In the genomic region with DNA sequence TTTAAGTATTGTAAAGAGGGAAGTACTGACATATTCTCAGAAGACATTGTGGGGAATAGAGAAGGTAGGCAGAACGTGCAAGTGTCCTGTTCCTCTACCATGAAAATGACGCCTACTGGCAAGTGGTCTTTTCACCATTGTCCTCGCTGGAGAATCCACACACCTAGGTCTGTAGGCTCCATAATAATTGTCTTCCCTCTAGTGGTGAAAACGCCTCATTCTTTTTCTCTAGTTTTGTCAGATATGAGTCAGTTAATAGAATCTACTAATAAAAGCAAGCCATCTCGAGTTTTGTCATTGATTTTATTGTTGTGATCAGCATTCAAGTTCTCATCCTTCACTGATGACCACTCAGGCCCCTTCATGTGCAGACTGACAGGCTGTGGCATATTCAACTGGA, we compare ENCODE assay signal across 22 mouse cellular contexts. TPM values are rescaled to one million over a fixed set of nuclear protein-coding genes. Genes with fewer than 3 reads are reported as not detected.
A peak's percentile ranks its signal among the peaks of the same experiment; 100 is the strongest.
DNase-seq lines count a peak whose midpoint lies in the region; ATAC-seq and TF ChIP-seq lines count a peak whose summit lies in the region.
"Had no signal": no experiment of that assay in that cellular context is flagged by ENCODE, and none has a peak within 500 bp of the region (broad histone marks: within the 10 kb centered on the region; RNA-seq: fewer than 3 reads in every experiment).

No protein-coding gene starts in this region.

- H3K27ac ChIP-seq in kidney, postnatal 0 days, result no peak overlapping the region
- H3K27ac ChIP-seq in CH12.LX (ENCODE audit: insufficient read depth, low read depth), result no peak overlapping the region
- H3K27ac ChIP-seq: hindbrain, embryonic 13.5 days; limb, embryonic 15.5 days; neural tube, embryonic 12.5 days had no signal

- no peak overlapping the region for H3K9ac ChIP-seq in kidney, postnatal 0 days (ENCODE audit: low read depth, low read length)
- no peak overlapping the region; the same call in 1 of the 2 replicates for H3K9ac ChIP-seq in CH12.LX (ENCODE audit: insufficient read depth, low read depth)
- H3K9ac ChIP-seq: hindbrain, embryonic 13.5 days; limb, embryonic 15.5 days; neural tube, embryonic 12.5 days had no signal

- in situ Hi-C loops in CH12.LX (cut with MboI; ENCODE audit: low pct_ligation_motif_present, low pct_unique_long_range_greater_than_20kb, low sequenced_read_pairs), result loop anchor here (5.0 kb wide), 1 partner anchor 162 kb away; the partner anchor contains the start of gene Olfr243

- no peak overlapping the region for H3K4me2 ChIP-seq in kidney, postnatal 0 days (ENCODE audit: low read length)
- H3K4me2 ChIP-seq in CH12.LX (ENCODE audit: insufficient read depth, low read depth, poor library complexity, severe bottlenecking), result peak overlapping the region; percentile 45; the same call in 1 of the 2 replicates
- H3K4me2 ChIP-seq: hindbrain, embryonic 13.5 days; limb, embryonic 15.5 days; neural tube, embryonic 12.5 days had no signal

- no peaks in the 10 kb centered on the region for H3K79me2 ChIP-seq in CH12.LX (replicated peaks; ENCODE audit: control insufficient read depth, extremely low read depth, insufficient read depth, poor library complexity, severe bottlenecking)

- H3K27me3 ChIP-seq in kidney, postnatal 0 days (ENCODE audit: insufficient read depth, low read length), result no peaks in the 10 kb centered on the region
- H3K27me3 ChIP-seq in CH12.LX (replicated peaks), result no peaks in the 10 kb centered on the region
- H3K27me3 ChIP-seq: hindbrain, embryonic 13.5 days; limb, embryonic 15.5 days; neural tube, embryonic 12.5 days had no signal

- dilution Hi-C loops in CH12.LX (cut with MboI; ENCODE audit: extremely low pct_ligation_motif_present, extremely low pct_unique_long_range_greater_than_20kb, low sequenced_read_pairs), result no loop called here

- peak; percentile 30 for TF ChIP-seq CTCF in kidney, postnatal 0 days (IDR thresholded peaks at IDR 0.05; ENCODE audit: low read depth)
- peak; percentile 35 to 59; a peak in 3 of 4 replicates for TF ChIP-seq CTCF in CH12.LX (conservative IDR thresholded peaks at IDR 0.05 in 1 of 2, IDR thresholded peaks at IDR 0.05 in 1 of 2; ENCODE audit: low read depth in 2 of 2, low read length in 2 of 2)

- WGBS in kidney, postnatal 0 days, result 43% methylated on average over 5 of the region's 5 CpGs

- no peak for TF ChIP-seq EP300 in CH12.LX (IDR thresholded peaks at IDR 0.05; ENCODE audit: low read length)

- H3K9me3 ChIP-seq in kidney, postnatal 0 days (replicated peaks; ENCODE audit: low read length), result no peaks in the 10 kb centered on the region
- no peaks in the 10 kb centered on the region for H3K9me3 ChIP-seq in CH12.LX (replicated peaks; ENCODE audit: low read length)
- H3K9me3 ChIP-seq: hindbrain, embryonic 13.5 days; limb, embryonic 15.5 days; neural tube, embryonic 12.5 days had no signal

- ATAC-seq in kidney, postnatal 0 days (replicated peaks; ENCODE audit: low FRiP score, low read depth), result no peak
- ATAC-seq in hematopoietic stem cell, adult 5-6 weeks (replicated peaks in 1 of 2; ENCODE audit: insufficient read depth in 1 of 2, low FRiP score in 2 of 2, low TSS enrichment in 1 of 2, low read depth in 1 of 2, poor library complexity in 2 of 2, severe bottlenecking in 2 of 2), result peak; percentile 24 to 57; a peak in 2 of 4 replicates
- peak; percentile 31; the same call in 1 of the 2 replicates for ATAC-seq in megakaryocyte, adult 5-6 weeks (ENCODE audit: poor library complexity, severe bottlenecking)

- peak; percentile 42 for TF ChIP-seq RAD21 in CH12.LX (IDR thresholded peaks at IDR 0.05; ENCODE audit: low read depth, low read length)

- no peaks in the 10 kb centered on the region for H3K36me3 ChIP-seq in kidney, postnatal 0 days (ENCODE audit: insufficient read depth, low read length)
- no peaks in the 10 kb centered on the region for H3K36me3 ChIP-seq in CH12.LX (replicated peaks in 1 of 2; ENCODE audit: control insufficient read depth in 1 of 2, insufficient read depth in 1 of 2, low read length in 1 of 2)
- H3K36me3 ChIP-seq: hindbrain, embryonic 13.5 days; limb, embryonic 15.5 days; neural tube, embryonic 12.5 days had no signal

- H3K4me3 ChIP-seq in kidney, postnatal 0 days (replicated peaks; ENCODE audit: low read depth, low read length), result no peak overlapping the region
- no peak overlapping the region for H3K4me3 ChIP-seq in CH12.LX (replicated peaks in 1 of 3; ENCODE audit: low read depth in 2 of 3, low read length in 2 of 3, poor library complexity in 1 of 3)
- H3K4me3 ChIP-seq: hindbrain, embryonic 13.5 days; limb, embryonic 15.5 days; neural tube, embryonic 12.5 days had no signal

- peak; percentile 5 for DNase-seq in kidney, postnatal 0 days (ENCODE audit: low spot score)
- no peak for DNase-seq in kidney, postnatal 10 days
- DNase-seq in CH12.LX (ENCODE audit: extremely low read depth), result peak; percentile 47
- no peak for DNase-seq in adrenal gland, adult (ENCODE audit: inconsistent age in 2 of 2, low spot score in 1 of 2)
- DNase-seq in adrenal gland, adult 2 months, result no peak
- no peak for DNase-seq in kidney, adult 8-10 months
- DNase-seq: cerebellum, adult 11 months; kidney, adult 18-20 months; lung, postnatal 4 days had no signal

- no peaks in the 10 kb centered on the region for H3K4me1 ChIP-seq in kidney, postnatal 0 days (replicated peaks; ENCODE audit: insufficient read depth, low read length)
- H3K4me1 ChIP-seq in CH12.LX (ENCODE audit: control insufficient read depth in 1 of 2, insufficient read depth in 2 of 2), result peaks cover 0 to 2% of the 10 kb centered on the region in 2 experiments; a peak in 1 of 4 replicates
- H3K4me1 ChIP-seq: hindbrain, embryonic 13.5 days; limb, embryonic 15.5 days; neural tube, embryonic 12.5 days had no signal

- TF ChIP-seq POLR2A in CH12.LX (IDR thresholded peaks at IDR 0.05; ENCODE audit: low read depth, low read length), result no peak

TF ChIP-seq in CH12.LX, 34 proteins besides CTCF, POLR2A, EP300 and RAD21:
- TF ChIP-seq GABPA (IDR thresholded peaks at IDR 0.05; ENCODE audit: insufficient replicate concordance, low read depth, low read length) (no peak), MAZ (IDR thresholded peaks at IDR 0.05; ENCODE audit: low read depth, low read length) (no peak), SMC3 (IDR thresholded peaks at IDR 0.05; ENCODE audit: low read depth, low read length) (peak; percentile 53)

RNA-seq across cellular contexts. Expression of gene Olfr66, which starts 11.6 kb away (rescaled TPM):
- not detected in 2 replicates for polyA plus RNA-seq in kidney, postnatal 0 days (2015; fragmentation: Nextera tagmentation; extraction: Ambion mirVana)
- not detected in 2 replicates for total RNA-seq in CH12.LX (2012; rRNA removed)
- not detected in 2 replicates for total RNA-seq in CH12.LX (2014; rRNA removed)
- not detected in 2 replicates for polyA plus RNA-seq in CH12.LX (2012; ENCODE audit: insufficient read length, low read depth)
- not detected in 2 replicates for total RNA-seq in hematopoietic stem cell, adult 5-6 weeks (2017)
- total RNA-seq in megakaryocyte, adult 5-6 weeks (2015), result not detected in 2 replicates
- total RNA-seq in megakaryocyte, adult 5-6 weeks (2017), result not detected in 2 replicates
- not detected for total RNA-seq in adrenal gland, adult 2 months (2021)
- not detected in 2 replicates for polyA plus RNA-seq in adrenal gland, adult 2 months (2012; rRNA removed)
- total RNA-seq: adrenal gland, postnatal 4 days; layer of hippocampus, adult 8-10 months; left cerebral cortex, postnatal 10 days had no signal
- polyA plus RNA-seq: embryonic facial prominence, embryonic 14.5 days; forebrain, embryonic 11.5 days; gonadal fat pad, adult 2 months; heart, embryonic 14.5 days; hindbrain, embryonic 13.5 days; limb, embryonic 15.5 days; neural tube, embryonic 12.5 days; urinary bladder, adult 2 months had no signal

RNA-seq across cellular contexts. Expression of gene Olfr64, which starts 19.8 kb away (rescaled TPM):
- polyA plus RNA-seq in kidney, postnatal 0 days (2015; fragmentation: Nextera tagmentation; extraction: Ambion mirVana), result not detected in 2 replicates
- not detected in 2 replicates for total RNA-seq in CH12.LX (2012; rRNA removed)
- not detected in 2 replicates for total RNA-seq in CH12.LX (2014; rRNA removed)
- polyA plus RNA-seq in CH12.LX (2012; ENCODE audit: insufficient read length, low read depth), result not detected in 2 replicates
- not detected in 2 replicates for total RNA-seq in hematopoietic stem cell, adult 5-6 weeks (2017)
- total RNA-seq in megakaryocyte, adult 5-6 weeks (2015), result not detected in 2 replicates
- total RNA-seq in megakaryocyte, adult 5-6 weeks (2017), result not detected in 2 replicates
- not detected for total RNA-seq in adrenal gland, adult 2 months (2021)
- not detected in 2 replicates for polyA plus RNA-seq in adrenal gland, adult 2 months (2012; rRNA removed)
- total RNA-seq: adrenal gland, postnatal 4 days; layer of hippocampus, adult 8-10 months; left cerebral cortex, postnatal 10 days had no signal
- polyA plus RNA-seq: embryonic facial prominence, embryonic 14.5 days; forebrain, embryonic 11.5 days; gonadal fat pad, adult 2 months; heart, embryonic 14.5 days; hindbrain, embryonic 13.5 days; limb, embryonic 15.5 days; neural tube, embryonic 12.5 days; urinary bladder, adult 2 months had no signal

RNA-seq across cellular contexts. Expression of gene Hbb-y, which starts 21.4 kb away (rescaled TPM):
- polyA plus RNA-seq in kidney, postnatal 0 days (2015; fragmentation: Nextera tagmentation; extraction: Ambion mirVana), result 0.38 and 0.54 TPM in 2 replicates
- total RNA-seq in CH12.LX (2012; rRNA removed) (not detected in 2 replicates), CH12.LX (2014; rRNA removed) (not detected in 2 replicates)
- polyA plus RNA-seq in CH12.LX (2012; ENCODE audit: insufficient read length, low read depth), result not detected in 2 replicates
- not detected in 2 replicates for total RNA-seq in hematopoietic stem cell, adult 5-6 weeks (2017)
- not detected in 2 replicates for total RNA-seq in megakaryocyte, adult 5-6 weeks (2015)
- total RNA-seq in megakaryocyte, adult 5-6 weeks (2017), result not detected in 2 replicates
- not detected for total RNA-seq in adrenal gland, adult 2 months (2021)
- not detected in 2 replicates for polyA plus RNA-seq in adrenal gland, adult 2 months (2012; rRNA removed)
- total RNA-seq: adrenal gland, postnatal 4 days; layer of hippocampus, adult 8-10 months; left cerebral cortex, postnatal 10 days had no signal
- polyA plus RNA-seq: gonadal fat pad, adult 2 months had no signal

RNA-seq across cellular contexts. Expression of gene Olfr65, which starts 28.8 kb away (rescaled TPM):
- polyA plus RNA-seq in kidney, postnatal 0 days (2015; fragmentation: Nextera tagmentation; extraction: Ambion mirVana), result not detected in 2 replicates
- total RNA-seq in CH12.LX (2012; rRNA removed) (not detected in 2 replicates), CH12.LX (2014; rRNA removed) (not detected in 2 replicates)
- polyA plus RNA-seq in CH12.LX (2012; ENCODE audit: insufficient read length, low read depth), result not detected in 2 replicates
- total RNA-seq in hematopoietic stem cell, adult 5-6 weeks (2017), result not detected in 2 replicates
- not detected in 2 replicates for total RNA-seq in megakaryocyte, adult 5-6 weeks (2015)
- not detected in 2 replicates for total RNA-seq in megakaryocyte, adult 5-6 weeks (2017)
- not detected for total RNA-seq in adrenal gland, adult 2 months (2021)
- not detected in 2 replicates for polyA plus RNA-seq in adrenal gland, adult 2 months (2012; rRNA removed)
- total RNA-seq: adrenal gland, postnatal 4 days; layer of hippocampus, adult 8-10 months had no signal
- polyA plus RNA-seq: forebrain, embryonic 11.5 days; gonadal fat pad, adult 2 months; heart, embryonic 14.5 days; hindbrain, embryonic 13.5 days; limb, embryonic 15.5 days; neural tube, embryonic 12.5 days; urinary bladder, adult 2 months had no signal

RNA-seq across cellular contexts. Expression of gene Hbb-bh1, which starts 31.5 kb away (rescaled TPM):
- not detected in 2 replicates for polyA plus RNA-seq in kidney, postnatal 0 days (2015; fragmentation: Nextera tagmentation; extraction: Ambion mirVana)
- total RNA-seq in CH12.LX (2012; rRNA removed) (not detected in 2 replicates), CH12.LX (2014; rRNA removed) (0.95 TPM in 1 of 2 replicates, not detected in the other)
- not detected in 2 replicates for polyA plus RNA-seq in CH12.LX (2012; ENCODE audit: insufficient read length, low read depth)
- total RNA-seq in hematopoietic stem cell, adult 5-6 weeks (2017), result not detected in 2 replicates
- not detected in 2 replicates for total RNA-seq in megakaryocyte, adult 5-6 weeks (2015)
- not detected in 2 replicates for total RNA-seq in megakaryocyte, adult 5-6 weeks (2017)
- not detected for total RNA-seq in adrenal gland, adult 2 months (2021)
- polyA plus RNA-seq in adrenal gland, adult 2 months (2012; rRNA removed), result not detected in 2 replicates
- total RNA-seq: adrenal gland, postnatal 4 days; layer of hippocampus, adult 8-10 months; left cerebral cortex, postnatal 10 days had no signal
- polyA plus RNA-seq: gonadal fat pad, adult 2 months had no signal

Comparison
In these comparisons a context has a peak if more than half of its experiments do, and no peak if none do; other contexts are left out.
1. DNase-seq: peak in kidney, postnatal 0 days (single experiment) and CH12.LX (single experiment); none in kidney, postnatal 10 days (single experiment), adrenal gland, adult (0 of 2), adrenal gland, adult 2 months (single experiment) and kidney, adult 8-10 months (0 of 2).